Mouse (Mus musculus) neural tube, embryonic 11.5 days (tissue): ENCODE measurements around the gene Clybl. TPM values are rescaled to one million over a fixed set of nuclear protein-coding genes. Genes with fewer than 3 reads are reported as not detected.
A peak's percentile ranks its signal among the peaks of the same experiment; 100 is the strongest.

Experiments
- ATAC-seq: fragments of 200-750 bp; cut with Nextera tagmentation; 2 replicates; pipeline ENCODE4 v1.8.0; 2017; ENCODE audit warnings: moderate number of reproducible peaks, mild to moderate bottlenecking, moderate TSS enrichment, moderate library complexity; ENCODE audit not compliant: insufficient read depth, low FRiP score, low TSS enrichment
- DNase-seq: peaks from one replicate; pipeline ENCODE4 v3.0.0-alpha.2; 2015; ENCODE audit warnings: low spot score
- H3K27ac ChIP-seq: fragments of 300-500 bp; sonication (generic); 2 replicates; pipeline ENCODE4 v1.5.1; 2014; ENCODE audit warnings: low read depth, mild to moderate bottlenecking, low read length
- H3K27me3 ChIP-seq: fragments of 300-500 bp; sonication (generic); 2 replicates; pipeline ENCODE4 v1.6.1; 2014; ENCODE audit warnings: mild to moderate bottlenecking, low read length, mixed read lengths; ENCODE audit not compliant: control insufficient read depth, insufficient read depth
- H3K36me3 ChIP-seq: fragments of 300-500 bp; sonication (generic); 2 replicates; pipeline ENCODE4 v1.6.1; 2014; ENCODE audit warnings: mild to moderate bottlenecking, low read length, moderate library complexity, mixed read lengths; ENCODE audit not compliant: control insufficient read depth, insufficient read depth
- H3K4me1 ChIP-seq: fragments of 300-500 bp; sonication (generic); 2 replicates; pipeline ENCODE4 v1.6.1; 2014; ENCODE audit warnings: low read length, mixed read lengths; ENCODE audit not compliant: control insufficient read depth, insufficient read depth
- H3K4me2 ChIP-seq: fragments of 300-500 bp; sonication (generic); 2 replicates; pipeline ENCODE4 v1.6.1; 2014; ENCODE audit warnings: low read depth, mild to moderate bottlenecking, moderate library complexity
- H3K4me3 ChIP-seq: fragments of 300-500 bp; sonication (generic); 2 replicates; pipeline ENCODE4 v1.5.1; 2014; ENCODE audit warnings: low read depth, low read length
- H3K9ac ChIP-seq: fragments of 300-500 bp; sonication (generic); 2 replicates; pipeline ENCODE4 v1.6.1; 2014; ENCODE audit warnings: mild to moderate bottlenecking, low read length
- H3K9me3 ChIP-seq: fragments of 300-500 bp; sonication (generic); 2 replicates; pipeline ENCODE4 v1.6.1; 2016; ENCODE audit warnings: low read length; ENCODE audit not compliant: control insufficient read depth
- WGBS: fragments of 180-500 bp; shearing (Covaris S2); extraction: QIAGEN DNeasy Blood & Tissue Kit; methylation state at CpG from one replicate; pipeline ENCODE4 v1.1.7; 2014; 5-methylcytosine and 5-hydroxymethylcytosine counted together
- polyA plus RNA-seq: library from polyadenylated mRNA; unstranded; fragments of >200 nt; fragmentation: Nextera tagmentation; extraction: Ambion mirVana; gene quantifications from 2 replicates; pipeline ENCODE4 v1.2.1, GENCODE M21; 2014

Gene Clybl
- 19.2 and 20.0 TPM in 2 replicates for polyA plus RNA-seq

GRCm38 (mm10) chr14:122181078-122181814 is at the start of gene Clybl:
Clybl (plus strand) TSS chr14:122181704.
- 3% methylated on average over 45 of the region's 45 CpGs for WGBS
- ATAC-seq, result peak; percentile 98
- H3K4me3 ChIP-seq, result peak within 1 kb of the TSS; percentile 61
- DNase-seq, result peak; percentile 93
- H3K36me3 ChIP-seq, result no peaks in the 10 kb centered on the region
- H3K27ac ChIP-seq, result no peak within 1 kb of the TSS
- no peaks in the 10 kb centered on the region for H3K27me3 ChIP-seq
- no peaks in the 10 kb centered on the region for H3K9me3 ChIP-seq
- H3K4me1 ChIP-seq, result no peaks in the 10 kb centered on the region
- H3K4me2 ChIP-seq, result peak within 1 kb of the TSS; percentile 58
- H3K9ac ChIP-seq, result peak within 1 kb of the TSS; percentile 65

- H3K4me1 ChIP-seq, result no peaks in the 10 kb centered on the region
- 94% methylated on average over 3 of the region's 3 CpGs for WGBS
- DNase-seq, result no peak
- no peak for ATAC-seq
- H3K4me2 ChIP-seq, result no peak overlapping the region
- no peaks in the 10 kb centered on the region for H3K27me3 ChIP-seq
- H3K4me3 ChIP-seq, result no peak overlapping the region
- H3K9me3 ChIP-seq, result no peaks in the 10 kb centered on the region
- no peak overlapping the region for H3K27ac ChIP-seq
- H3K36me3 ChIP-seq, result peaks cover 6% of the 10 kb centered on the region
- H3K9ac ChIP-seq, result no peak overlapping the region
These were observed 45.1 kb upstream of the Clybl start for GRCm38 (mm10) chr14:122136368-122136928.

- Histone ChIP-seq H3K4me3 (no peak overlapping the region), H3K9me3 (no peaks in the 10 kb centered on the region), H3K9ac (no peak overlapping the region), H3K27ac (no peak overlapping the region), H3K36me3 (peaks cover 7% of the 10 kb centered on the region), H3K4me1 (no peaks in the 10 kb centered on the region), H3K4me2 (no peak overlapping the region), H3K27me3 (no peaks in the 10 kb centered on the region)
- DNase-seq (no peak), ATAC-seq (no peak)
- WGBS, result 95% methylated on average over 7 of the region's 7 CpGs
These were observed 44.3 kb upstream of the Clybl start for GRCm38 (mm10) chr14:122137234-122137633.

- H3K4me3 ChIP-seq, result no peak overlapping the region
- no peaks in the 10 kb centered on the region for H3K4me1 ChIP-seq
- no peak overlapping the region for H3K4me2 ChIP-seq
- no peak overlapping the region for H3K27ac ChIP-seq
- DNase-seq (no peak), ATAC-seq (no peak)
- H3K36me3 ChIP-seq, result peaks cover 8% of the 10 kb centered on the region
- H3K9ac ChIP-seq, result no peak overlapping the region
- H3K27me3 ChIP-seq, result no peaks in the 10 kb centered on the region
- H3K9me3 ChIP-seq, result no peaks in the 10 kb centered on the region
- 46% methylated on average over 1 of the region's 1 CpGs for WGBS
These were observed 41.4 kb upstream of the Clybl start for GRCm38 (mm10) chr14:122140126-122140525.

- H3K4me1 ChIP-seq, result no peaks in the 10 kb centered on the region
- no peak for ATAC-seq
- WGBS, result 95% methylated on average over 4 of the region's 4 CpGs
- no peak overlapping the region for H3K4me3 ChIP-seq
- peaks cover 8% of the 10 kb centered on the region; the same call in 1 of the 2 replicates for H3K36me3 ChIP-seq
- no peak for DNase-seq
- no peaks in the 10 kb centered on the region for H3K9me3 ChIP-seq
- H3K4me2 ChIP-seq, result no peak overlapping the region
- no peak overlapping the region for H3K9ac ChIP-seq
- no peak overlapping the region for H3K27ac ChIP-seq
- H3K27me3 ChIP-seq, result no peaks in the 10 kb centered on the region
These were observed 37.8 kb upstream of the Clybl start for GRCm38 (mm10) chr14:122143585-122144269.

GRCm38 (mm10) chr14:122145374-122145773 is 36.1 kb upstream of the Clybl start:
- no peak overlapping the region for H3K27ac ChIP-seq
- H3K4me3 ChIP-seq, result no peak overlapping the region
- H3K27me3 ChIP-seq, result no peaks in the 10 kb centered on the region
- no peak overlapping the region for H3K9ac ChIP-seq
- 74% methylated on average over 1 of the region's 1 CpGs for WGBS
- H3K4me2 ChIP-seq, result no peak overlapping the region
- peaks cover 4% of the 10 kb centered on the region; the same call in 1 of the 2 replicates for H3K36me3 ChIP-seq
- H3K9me3 ChIP-seq, result no peaks in the 10 kb centered on the region
- no peaks in the 10 kb centered on the region for H3K4me1 ChIP-seq
- DNase-seq, result no peak
- ATAC-seq, result no peak

GRCm38 (mm10) chr14:122150616-122151015 is 30.9 kb upstream of the Clybl start:
- DNase-seq (no peak), ATAC-seq (no peak)
- 82% methylated on average over 5 of the region's 5 CpGs for WGBS
- Histone ChIP-seq H3K36me3 (peaks cover 5% of the 10 kb centered on the region), H3K9ac (no peak overlapping the region), H3K4me1 (no peaks in the 10 kb centered on the region), H3K4me2 (no peak overlapping the region), H3K4me3 (no peak overlapping the region), H3K27ac (no peak overlapping the region), H3K27me3 (no peaks in the 10 kb centered on the region), H3K9me3 (no peaks in the 10 kb centered on the region)

GRCm38 (mm10) chr14:122157738-122158137 is 23.8 kb upstream of the Clybl start:
- Histone ChIP-seq H3K4me3 (no peak overlapping the region), H3K4me1 (no peaks in the 10 kb centered on the region), H3K9me3 (no peaks in the 10 kb centered on the region), H3K36me3 (peaks cover 4% of the 10 kb centered on the region), H3K4me2 (no peak overlapping the region), H3K9ac (no peak overlapping the region), H3K27me3 (no peaks in the 10 kb centered on the region), H3K27ac (no peak overlapping the region)
- WGBS, result 95% methylated on average over 7 of the region's 7 CpGs
- DNase-seq, result no peak
- ATAC-seq, result no peak
